15 mouse cellular contexts compared by ENCODE assay signal in genomic region chr2:77177472-77177871, GRCm38 (mm10). TPM values are rescaled to one million over a fixed set of nuclear protein-coding genes. Genes with fewer than 3 reads are reported as not detected.
DNase-seq lines count a peak whose midpoint lies in the region; ATAC-seq and TF ChIP-seq lines count a peak whose summit lies in the region.
"Had no signal": no experiment of that assay in that cellular context is flagged by ENCODE, and none has a peak within 500 bp of the region (broad histone marks: within the 10 kb centered on the region; RNA-seq: fewer than 3 reads in every experiment).

No protein-coding gene starts in this region.

- H3K4me2 ChIP-seq in kidney, postnatal 0 days (ENCODE audit: low read length) = no peak overlapping the region
- no peak overlapping the region for H3K4me2 ChIP-seq in intestine, embryonic 14.5 days (ENCODE audit: low read length)
- no peak overlapping the region for H3K4me2 ChIP-seq in myocyte (ENCODE audit: low read depth)
- H3K4me2 ChIP-seq: heart, embryonic 15.5 days; limb, embryonic 12.5 days; midbrain, embryonic 12.5 days had no signal

- no peak overlapping the region for H3K4me3 ChIP-seq in kidney, postnatal 0 days (replicated peaks; ENCODE audit: low read depth, low read length)
- no peak overlapping the region for H3K4me3 ChIP-seq in intestine, embryonic 14.5 days (ENCODE audit: low read depth, low read length)
- no peak overlapping the region for H3K4me3 ChIP-seq in myocyte
- H3K4me3 ChIP-seq: heart, embryonic 15.5 days; limb, embryonic 12.5 days; midbrain, embryonic 12.5 days had no signal

- no peak overlapping the region for H3ac ChIP-seq in myocyte (ENCODE audit: control insufficient read depth, insufficient read length)

- H3K9ac ChIP-seq in kidney, postnatal 0 days (ENCODE audit: low read depth, low read length) = no peak overlapping the region
- H3K9ac ChIP-seq in intestine, embryonic 14.5 days (ENCODE audit: low read length) = no peak overlapping the region
- H3K9ac ChIP-seq: heart, embryonic 15.5 days; limb, embryonic 12.5 days; midbrain, embryonic 12.5 days had no signal

- no peaks in the 10 kb centered on the region for H3K36me3 ChIP-seq in kidney, postnatal 0 days (ENCODE audit: insufficient read depth, low read length)
- H3K36me3 ChIP-seq in intestine, embryonic 14.5 days (ENCODE audit: control insufficient read depth, insufficient read depth, low read length) = no peaks in the 10 kb centered on the region
- no peaks in the 10 kb centered on the region for H3K36me3 ChIP-seq in myocyte (ENCODE audit: control insufficient read depth, insufficient read depth)
- H3K36me3 ChIP-seq: heart, embryonic 15.5 days; limb, embryonic 12.5 days; midbrain, embryonic 12.5 days had no signal

- TF ChIP-seq POLR2A in myocyte (IDR thresholded peaks at IDR 0.05; ENCODE audit: insufficient read length, low read depth) = no peak

- H3K9me3 ChIP-seq in kidney, postnatal 0 days (replicated peaks; ENCODE audit: low read length) = no peaks in the 10 kb centered on the region
- H3K9me3 ChIP-seq in intestine, embryonic 14.5 days (ENCODE audit: control insufficient read depth, low read length) = no peaks in the 10 kb centered on the region
- H3K9me3 ChIP-seq: heart, embryonic 15.5 days; limb, embryonic 12.5 days; midbrain, embryonic 12.5 days had no signal

- no peaks in the 10 kb centered on the region for H3K27me3 ChIP-seq in kidney, postnatal 0 days (ENCODE audit: insufficient read depth, low read length)
- H3K27me3 ChIP-seq in intestine, embryonic 14.5 days (replicated peaks; ENCODE audit: control insufficient read depth, insufficient read depth, low read length) = no peaks in the 10 kb centered on the region
- no peaks in the 10 kb centered on the region for H3K27me3 ChIP-seq in myocyte (ENCODE audit: control insufficient read depth, insufficient read depth, insufficient read length)
- H3K27me3 ChIP-seq: heart, embryonic 15.5 days; limb, embryonic 12.5 days; midbrain, embryonic 12.5 days had no signal

- no peak overlapping the region for H3K27ac ChIP-seq in kidney, postnatal 0 days
- no peak overlapping the region for H3K27ac ChIP-seq in intestine, embryonic 14.5 days (ENCODE audit: low read depth)
- H3K27ac ChIP-seq: limb, embryonic 12.5 days; midbrain, embryonic 12.5 days had no signal

- H3K4me1 ChIP-seq in kidney, postnatal 0 days (replicated peaks; ENCODE audit: insufficient read depth, low read length) = peaks cover 5% of the 10 kb centered on the region; the same call in 1 of the 2 replicates
- H3K4me1 ChIP-seq in intestine, embryonic 14.5 days (replicated peaks; ENCODE audit: control insufficient read depth, insufficient read depth, low read length) = 0 out of 2 replicates have a peak, but pooled peaks cover 10% of the 10 kb centered on the region

- TF ChIP-seq CTCF in kidney, postnatal 0 days (IDR thresholded peaks at IDR 0.05; ENCODE audit: low read depth) = no peak

- no peaks in the 10 kb centered on the region for H3K79me2 ChIP-seq in myocyte (ENCODE audit: control insufficient read depth, insufficient read depth)

- peak; percentile 27; the same call in 1 of the 2 replicates for ATAC-seq in kidney, postnatal 0 days (replicated peaks; ENCODE audit: low FRiP score, low read depth)
- ATAC-seq in intestine, embryonic 14.5 days (replicated peaks; ENCODE audit: low FRiP score, low TSS enrichment, low read depth) = peak; percentile 57; the same call in 1 of the 2 replicates
- ATAC-seq: forebrain, embryonic 16.5 days had no signal

- 39% methylated on average over 2 of the region's 2 CpGs for WGBS in kidney, postnatal 0 days
- 51% methylated on average over 2 of the region's 2 CpGs for WGBS in intestine, embryonic 14.5 days

- peak; percentile 13 for DNase-seq in embryo, embryonic 10.5 days (ENCODE audit: low spot score)
- no peak for DNase-seq in embryo, embryonic 9.5 days (ENCODE audit: extremely low spot score)
- DNase-seq in kidney, postnatal 0 days (ENCODE audit: low spot score) = no peak
- DNase-seq in kidney, adult 11 months = no peak
- DNase-seq in intestine, embryonic 14.5 days (ENCODE audit: low spot score) = no peak
- no peak for DNase-seq in lung, postnatal 14 days
- DNase-seq in gastrocnemius, adult 18-20 months (ENCODE audit: low spot score) = no peak
- DNase-seq: adrenal gland, postnatal 36 days; cerebellum, postnatal 10 days; kidney, postnatal 4 days had no signal

TF ChIP-seq in myocyte, 11 proteins besides CTCF, POLR2A, EP300 and RAD21:
- TF ChIP-seq E2F4 (IDR thresholded peaks at IDR 0.05; ENCODE audit: insufficient read depth) (no peak), CEBPB (IDR thresholded peaks at IDR 0.05; ENCODE audit: insufficient read depth, poor library complexity, severe bottlenecking) (0 out of 2 replicates have a peak, but pooled peaks have one; percentile 15), TCF3 (IDR thresholded peaks at IDR 0.05; ENCODE audit: insufficient read length, low read depth) (peak; percentile 69), MYOG (IDR thresholded peaks at IDR 0.05; ENCODE audit: control insufficient read depth in 1 of 3, insufficient read depth in 1 of 3, insufficient read length in 2 of 3, low read depth in 2 of 3) (peak in 2 of 3 experiments; percentile 90 to 91), MAX (IDR thresholded peaks at IDR 0.05; ENCODE audit: low read depth) (no peak), MYOD1 (IDR thresholded peaks at IDR 0.05; ENCODE audit: control insufficient read depth in 1 of 3, insufficient read length in 2 of 3, low read depth in 2 of 3) (peak; percentile 56 to 92 (median 68)), TCF12 (IDR thresholded peaks at IDR 0.05; ENCODE audit: insufficient read depth, poor library complexity, severe bottlenecking) (peak; percentile 86), POLR2AphosphoS2 (IDR thresholded peaks at IDR 0.05; ENCODE audit: insufficient read length, low read depth) (no peak), USF1 (IDR thresholded peaks at IDR 0.05; ENCODE audit: low read depth) (no peak), REST (IDR thresholded peaks at IDR 0.05; ENCODE audit: insufficient read depth, insufficient read length) (no peak)
TF ChIP-seq in myocyte: peak in this region for 5.

RNA-seq across cellular contexts. Expression of gene Ccdc141, which starts 7.0 kb away (rescaled TPM):
- polyA plus RNA-seq in kidney, postnatal 0 days (2015; fragmentation: Nextera tagmentation; extraction: Ambion mirVana) = 12.7 and 12.9 TPM in 2 replicates
- polyA plus RNA-seq in intestine, embryonic 14.5 days (2014; fragmentation: Nextera tagmentation; extraction: Ambion mirVana) = 7.2 and 7.4 TPM in 2 replicates
- polyA plus RNA-seq in myocyte (2012; fragmentation: generic; extraction: Trizol) = 43.2 TPM
- 1 to 10 TPM; 4.2 to 5.1 TPM for total RNA-seq in gastrocnemius, adult 18-20 months (2021)
